Mouse (Mus musculus) lung, adult 2 months (tissue): ENCODE data around the gene Rnf111.

Experiments
- CTCF ChIP-seq: fragments of 200-500 bp; IDR thresholded peaks from 2 replicates; pipeline ENCODE4 v1.5.1; 2011; ENCODE audit warnings: mild to moderate bottlenecking, low read length, control low read depth; ENCODE audit not compliant: insufficient read depth
- POLR2A ChIP-seq: fragments of 200-500 bp; IDR thresholded peaks from 2 replicates; pipeline ENCODE4 v1.6.1; 2011; ENCODE audit warnings: low read depth, mild to moderate bottlenecking, control low read depth, low read length, borderline replicate concordance; ENCODE audit errors: extremely low read depth

GRCm38 (mm10) chr9:70384494-70384893 is 119.0 kb downstream of the Rnf111 start:
- TF ChIP-seq CTCF (no peak), POLR2A (no peak)
